ENCODE assay signal across 8 mouse cellular contexts in the genomic region with DNA sequence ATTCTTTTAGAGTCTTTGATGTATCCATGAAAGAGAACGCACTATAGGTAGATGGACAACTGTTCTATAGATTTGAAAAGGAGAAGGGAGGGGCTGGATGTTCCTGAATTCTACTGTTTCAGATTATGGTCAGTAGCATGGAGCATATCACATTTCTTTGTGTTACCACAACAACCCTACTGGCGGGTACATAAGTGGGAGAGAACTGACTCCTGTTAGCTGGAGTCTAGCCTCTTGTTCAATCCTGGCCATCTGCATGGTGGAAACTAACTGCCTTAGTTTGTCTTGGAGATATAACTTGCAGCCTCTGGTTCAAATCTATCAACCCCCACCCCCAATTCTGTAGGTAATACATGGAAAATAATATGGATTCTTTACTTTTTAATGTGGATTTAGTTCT. TPM values are rescaled to one million over a fixed set of nuclear protein-coding genes. Genes with fewer than 3 reads are reported as not detected.
A peak's percentile ranks its signal among the peaks of the same experiment; 100 is the strongest.
DNase-seq lines count a peak whose midpoint lies in the region; ATAC-seq and TF ChIP-seq lines count a peak whose summit lies in the region.

No protein-coding gene starts in this region.

- peak overlapping the region; percentile 59; the same call in 1 of the 2 replicates for H3K4me3 ChIP-seq in heart, adult 2 months
- H3K4me3 ChIP-seq in bone marrow macrophage, adult 2 months (ENCODE audit: insufficient read depth, low read length) = peak overlapping the region; percentile 18
- peak overlapping the region; percentile 44; the same call in 1 of the 2 replicates for H3K4me3 ChIP-seq in hindbrain, embryonic 12.5 days
- peak overlapping the region; percentile 63 for H3K4me3 ChIP-seq in liver, postnatal 0 days (ENCODE audit: low read depth, low read length)

- no peaks in the 10 kb centered on the region for H3K79me2 ChIP-seq in heart, adult 2 months (replicated peaks; ENCODE audit: control insufficient read depth, insufficient read depth, low read length)

- H3K27me3 ChIP-seq in heart, adult 2 months (ENCODE audit: control insufficient read depth, insufficient read depth, low read length) = no peaks in the 10 kb centered on the region
- H3K27me3 ChIP-seq in hindbrain, embryonic 12.5 days = peaks cover 4% of the 10 kb centered on the region; the same call in 1 of the 2 replicates
- H3K27me3 ChIP-seq in liver, postnatal 0 days (ENCODE audit: insufficient read depth, low read length) = no peaks in the 10 kb centered on the region

- H3K9ac ChIP-seq in heart, adult 2 months (ENCODE audit: low read depth, low read length) = no peak overlapping the region
- H3K9ac ChIP-seq in hindbrain, embryonic 12.5 days = no peak overlapping the region
- peak overlapping the region; percentile 8; the same call in 1 of the 2 replicates for H3K9ac ChIP-seq in liver, postnatal 0 days (replicated peaks)

- TF ChIP-seq CTCF in heart, adult 2 months (IDR thresholded peaks at IDR 0.05) = no peak
- no peak for TF ChIP-seq CTCF in bone marrow macrophage, adult 2 months (IDR thresholded peaks at IDR 0.05; ENCODE audit: low read depth, low read length)
- TF ChIP-seq CTCF in liver, postnatal 0 days (IDR thresholded peaks at IDR 0.05; ENCODE audit: low read depth) = no peak

- TF ChIP-seq POLR2A in heart, adult 2 months (IDR thresholded peaks at IDR 0.05; ENCODE audit: insufficient read depth, low read depth, low read length) = no peak
- TF ChIP-seq POLR2A in bone marrow macrophage, adult 2 months (IDR thresholded peaks at IDR 0.05; ENCODE audit: borderline replicate concordance, low read depth, low read length) = no peak

- peak overlapping the region; percentile 54 for H3K27ac ChIP-seq in heart, adult 2 months
- peak overlapping the region; percentile 57 for H3K27ac ChIP-seq in bone marrow macrophage, adult 2 months (ENCODE audit: insufficient read depth, low read depth, low read length)
- peak overlapping the region; percentile 93 for H3K27ac ChIP-seq in hindbrain, embryonic 12.5 days
- H3K27ac ChIP-seq in liver, postnatal 0 days (ENCODE audit: low read depth) = peak overlapping the region; percentile 30; the same call in 1 of the 2 replicates

- H3K4me1 ChIP-seq in heart, adult 2 months (ENCODE audit: control insufficient read depth, insufficient read depth, low read length) = peaks cover 6% of the 10 kb centered on the region
- H3K4me1 ChIP-seq in bone marrow macrophage, adult 2 months (ENCODE audit: control insufficient read depth, insufficient read depth, low read length) = peaks cover 17% of the 10 kb centered on the region
- H3K4me1 ChIP-seq in hindbrain, embryonic 12.5 days = peaks cover 25% of the 10 kb centered on the region
- peaks cover 19% of the 10 kb centered on the region; the same call in 1 of the 2 replicates for H3K4me1 ChIP-seq in liver, postnatal 0 days (ENCODE audit: insufficient read depth)

- 67% methylated on average over 2 of the region's 2 CpGs for WGBS in heart, adult 2 months
- WGBS in hindbrain, embryonic 12.5 days = 32% methylated on average over 2 of the region's 2 CpGs
- 71% methylated on average over 2 of the region's 2 CpGs for WGBS in liver, postnatal 0 days (ENCODE audit: insufficient replicate concordance)

- no peak for ATAC-seq in hindbrain, embryonic 12.5 days (ENCODE audit: low FRiP score)
- ATAC-seq in liver, postnatal 0 days = no peak
- no peak for ATAC-seq in megakaryocyte-erythroid progenitor cell, adult 5-6 weeks (replicated peaks; ENCODE audit: low FRiP score, low TSS enrichment, poor library complexity, severe bottlenecking)
- ATAC-seq in granulocyte monocyte progenitor cell, adult 5-6 weeks (replicated peaks; ENCODE audit: poor library complexity, severe bottlenecking) = no peak

- H3K4me2 ChIP-seq in hindbrain, embryonic 12.5 days (replicated peaks) = peak overlapping the region; percentile 84
- H3K4me2 ChIP-seq in liver, postnatal 0 days (ENCODE audit: low read depth, low read length) = peak overlapping the region; percentile 87

- DNase-seq in heart, adult 2 months = no peak
- no peak for DNase-seq in heart, postnatal 14 days
- DNase-seq in liver, postnatal 0 days = no peak
- no peak for DNase-seq in adrenal gland, adult 18-20 months (ENCODE audit: low spot score in 2 of 2)

- no peak for TF ChIP-seq EP300 in heart, adult 2 months (IDR thresholded peaks at IDR 0.05; ENCODE audit: insufficient read depth, low read depth, low read length)
- TF ChIP-seq EP300 in liver, postnatal 0 days (IDR thresholded peaks at IDR 0.05; ENCODE audit: low read depth) = no peak

- peaks cover 12% of the 10 kb centered on the region; the same call in 1 of the 2 replicates for H3K36me3 ChIP-seq in heart, adult 2 months (ENCODE audit: control insufficient read depth, insufficient read depth, low read length)
- no peaks in the 10 kb centered on the region for H3K36me3 ChIP-seq in hindbrain, embryonic 12.5 days
- H3K36me3 ChIP-seq in liver, postnatal 0 days (replicated peaks; ENCODE audit: insufficient read depth, low read length) = no peaks in the 10 kb centered on the region

- no peaks in the 10 kb centered on the region for H3K9me3 ChIP-seq in hindbrain, embryonic 12.5 days (replicated peaks)
- no peaks in the 10 kb centered on the region for H3K9me3 ChIP-seq in liver, postnatal 0 days (ENCODE audit: low read length)

- intact Hi-C loops in heart, adult 2 months (cut with DNase I) = no loop called here
- intact Hi-C loops in heart, postnatal 14 days (cut with DNase I) = no loop called here

RNA-seq across cellular contexts. Expression of a gene that starts 1.3 kb away (rescaled TPM):
- total RNA-seq in heart, adult 2 months (2021) = 100 to 1,000 TPM; 126 to 128 TPM
- 70.3 and 75.6 TPM in 2 replicates for polyA plus RNA-seq in heart, adult 2 months (2012; rRNA removed)
- total RNA-seq in heart, postnatal 14 days (2021) = 100 to 1,000 TPM; 159 to 170 TPM
- polyA plus RNA-seq in bone marrow macrophage, adult 2 months (2012; ENCODE audit: insufficient read depth, insufficient read length, missing spikeins) = 7.8 and 8.1 TPM in 2 replicates
- 58.4 and 62.7 TPM in 2 replicates for polyA plus RNA-seq in hindbrain, embryonic 12.5 days (2016; fragmentation: Nextera tagmentation; extraction: Ambion mirVana)
- polyA plus RNA-seq in liver, postnatal 0 days (2015; fragmentation: Nextera tagmentation; extraction: Ambion mirVana) = 9.9 TPM in 2 replicates
- total RNA-seq in megakaryocyte-erythroid progenitor cell, adult 5-6 weeks (2014; fragmentation: Nextera tagmentation) = 136 and 212 TPM in 2 replicates
- total RNA-seq in megakaryocyte-erythroid progenitor cell, adult 5-6 weeks (2017) = 16.7 and 33.0 TPM in 2 replicates
- total RNA-seq in granulocyte monocyte progenitor cell, adult 5-6 weeks (2014; fragmentation: Nextera tagmentation) = 5.6 and 14.0 TPM in 2 replicates
- 2.6 and 3.5 TPM in 2 replicates for total RNA-seq in granulocyte monocyte progenitor cell, adult 5-6 weeks (2017)
- total RNA-seq in adrenal gland, adult 18-20 months (2021) = 100 to 1,000 TPM; 109 to 132 TPM

RNA-seq across cellular contexts. Expression of a gene that starts 4.1 kb away (rescaled TPM):
- not detected for total RNA-seq in heart, adult 2 months (2021)
- polyA plus RNA-seq in heart, adult 2 months (2012; rRNA removed) = 0.15 TPM in 1 of 2 replicates, not detected in the other
- not detected for total RNA-seq in heart, postnatal 14 days (2021)
- polyA plus RNA-seq in bone marrow macrophage, adult 2 months (2012; ENCODE audit: insufficient read depth, insufficient read length, missing spikeins) = not detected in 2 replicates
- 28.0 and 28.2 TPM in 2 replicates for polyA plus RNA-seq in hindbrain, embryonic 12.5 days (2016; fragmentation: Nextera tagmentation; extraction: Ambion mirVana)
- polyA plus RNA-seq in liver, postnatal 0 days (2015; fragmentation: Nextera tagmentation; extraction: Ambion mirVana) = not detected in 2 replicates
- total RNA-seq in megakaryocyte-erythroid progenitor cell, adult 5-6 weeks (2014; fragmentation: Nextera tagmentation) = not detected in 2 replicates
- total RNA-seq in megakaryocyte-erythroid progenitor cell, adult 5-6 weeks (2017) = not detected in 2 replicates
- total RNA-seq in granulocyte monocyte progenitor cell, adult 5-6 weeks (2014; fragmentation: Nextera tagmentation) = not detected in 2 replicates
- not detected in 2 replicates for total RNA-seq in granulocyte monocyte progenitor cell, adult 5-6 weeks (2017)
- total RNA-seq in adrenal gland, adult 18-20 months (2021) = under 1 TPM; 0.26 to 0.27 TPM

Comparison
In these comparisons a context has a peak if more than half of its experiments do, and no peak if none do; other contexts are left out.
1. H3K27ac ChIP-seq: peak in every context shown above with its lines; median percentile 93 in hindbrain, embryonic 12.5 days; 57 in bone marrow macrophage, adult 2 months; 54 in heart, adult 2 months; 30 in liver, postnatal 0 days.